Mouse (Mus musculus): Measurements from ENCODE around the gene Cnksr3.

The Cnksr3 gene

DNA sequence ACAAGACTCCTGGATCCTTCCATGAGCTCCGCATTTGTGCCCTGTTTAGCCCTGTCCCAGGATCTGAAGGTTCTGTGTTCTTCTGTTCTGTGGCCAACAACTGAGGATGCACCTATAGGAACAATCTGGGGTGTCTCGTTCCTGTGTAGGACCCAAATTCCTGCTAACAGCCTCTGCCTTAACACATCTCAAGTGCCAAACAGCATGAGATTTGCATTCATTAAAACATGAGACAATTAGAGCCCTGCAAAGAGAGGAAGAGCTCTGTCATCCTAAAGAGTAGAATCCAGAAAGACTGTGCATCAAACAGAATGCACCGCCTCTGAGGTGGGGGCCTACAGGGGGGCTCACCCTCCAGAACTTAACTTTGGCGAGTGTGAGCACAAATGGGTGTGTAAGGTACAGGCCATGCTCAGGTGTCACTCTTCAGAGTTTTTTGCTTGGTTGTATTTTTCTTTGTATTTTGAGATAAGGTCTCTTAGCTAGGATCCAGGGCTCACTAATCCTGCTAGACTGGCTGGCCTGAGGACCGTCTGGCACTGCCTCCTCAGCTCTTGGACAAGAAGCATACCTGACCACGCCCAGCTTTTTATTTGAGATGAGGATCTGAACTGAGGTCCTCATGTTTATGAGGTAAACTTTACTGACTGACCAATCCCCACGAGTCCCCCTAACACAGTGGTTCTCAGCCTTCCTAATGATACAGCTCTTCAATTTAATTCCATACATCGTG, 15.2 kb downstream of the Cnksr3 start:
- DNase-seq (ENCODE audit: extremely low read depth, low read depth) = no peak

DNA sequence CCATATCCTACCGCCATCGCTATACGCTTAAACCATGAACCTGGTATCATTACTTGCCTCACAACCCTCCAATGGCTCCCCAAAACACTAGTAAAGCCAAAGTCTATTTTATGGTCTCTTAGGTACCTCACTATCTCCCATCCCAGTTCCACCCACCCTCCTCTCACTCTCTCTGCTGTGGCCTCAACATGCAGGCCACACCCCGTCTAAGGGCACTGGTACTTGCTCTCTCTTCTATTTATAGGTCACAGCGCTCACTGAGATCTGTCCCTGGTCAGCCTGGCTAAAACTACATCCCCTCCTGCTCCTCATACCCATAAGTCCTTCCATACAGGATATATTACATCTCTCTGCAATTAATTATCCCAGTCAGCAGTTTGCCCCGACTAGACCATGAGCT, 16.1 kb downstream of the Cnksr3 start:
- no peak for DNase-seq (ENCODE audit: extremely low read depth, low read depth)

GRCm38 (mm10) chr10:7191721-7192413, 20.2 kb downstream of the Cnksr3 start:
- no peak for DNase-seq (ENCODE audit: extremely low read depth, low read depth)

DNA sequence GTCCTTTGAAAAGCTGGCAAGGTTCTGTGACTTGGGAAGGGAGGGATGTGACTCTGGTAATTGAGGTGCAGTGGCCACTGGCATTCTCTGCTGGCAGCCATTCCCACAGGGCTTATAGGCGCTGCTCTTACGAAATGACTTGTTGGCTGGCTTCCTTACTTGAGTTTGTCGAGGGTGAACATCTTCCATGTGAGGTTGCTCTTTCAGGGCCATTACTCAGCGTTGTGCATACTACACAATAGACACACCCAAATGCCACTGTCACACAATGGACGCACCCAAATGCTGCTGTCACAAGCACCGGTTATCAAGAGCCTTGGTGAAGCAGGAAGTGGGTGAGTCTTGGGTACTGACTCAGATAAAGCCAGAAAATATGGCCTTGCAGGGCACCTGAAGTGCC, 22.8 kb downstream of the Cnksr3 start:
- no peak for DNase-seq (ENCODE audit: extremely low read depth, low read depth)

- no peak for DNase-seq (ENCODE audit: extremely low read depth, low read depth)
These were observed 24.2 kb downstream of the Cnksr3 start for GRCm38 (mm10) chr10:7187881-7188280.

DNA sequence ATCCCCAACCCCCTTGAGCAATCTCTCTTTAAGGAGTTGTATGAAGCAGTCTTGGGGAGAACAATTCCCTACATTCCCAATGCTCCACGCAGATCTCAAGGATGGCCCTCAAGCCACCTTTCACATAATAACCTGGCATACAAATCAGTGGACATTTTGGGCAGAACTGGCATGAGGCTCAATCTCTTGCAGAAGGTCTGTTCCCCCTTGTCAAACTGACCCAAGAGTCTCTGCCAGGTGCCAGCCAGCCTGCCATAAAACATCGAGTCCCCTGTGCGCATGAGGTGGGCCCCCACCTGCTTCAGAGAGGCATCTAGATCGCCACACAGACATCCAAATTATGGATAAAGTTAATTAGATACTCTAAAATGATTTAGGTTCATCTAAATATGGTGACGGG, 25.0 kb downstream of the Cnksr3 start:
- no peak for DNase-seq (ENCODE audit: extremely low read depth, low read depth)

DNA sequence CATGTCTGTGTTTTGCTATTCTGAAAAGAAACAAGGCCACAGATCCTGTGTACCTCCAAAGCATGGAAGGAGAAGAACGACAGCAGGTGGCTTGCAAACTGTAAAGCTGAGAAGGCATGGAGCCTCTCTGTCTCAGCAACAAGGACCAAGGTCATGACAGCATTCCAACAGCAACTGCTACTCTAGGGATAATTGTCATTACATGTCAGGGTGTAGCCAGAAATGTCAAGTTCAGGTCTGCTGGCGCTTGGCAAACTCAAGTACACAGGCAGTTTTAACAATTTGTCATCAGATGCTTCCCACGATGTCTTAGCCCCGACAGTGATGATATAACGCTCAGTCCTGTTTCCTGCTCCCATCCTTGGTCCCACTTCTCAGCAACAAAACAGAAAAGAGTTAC, 26.0 kb downstream of the Cnksr3 start:
- DNase-seq (ENCODE audit: extremely low read depth, low read depth) = no peak

DNA sequence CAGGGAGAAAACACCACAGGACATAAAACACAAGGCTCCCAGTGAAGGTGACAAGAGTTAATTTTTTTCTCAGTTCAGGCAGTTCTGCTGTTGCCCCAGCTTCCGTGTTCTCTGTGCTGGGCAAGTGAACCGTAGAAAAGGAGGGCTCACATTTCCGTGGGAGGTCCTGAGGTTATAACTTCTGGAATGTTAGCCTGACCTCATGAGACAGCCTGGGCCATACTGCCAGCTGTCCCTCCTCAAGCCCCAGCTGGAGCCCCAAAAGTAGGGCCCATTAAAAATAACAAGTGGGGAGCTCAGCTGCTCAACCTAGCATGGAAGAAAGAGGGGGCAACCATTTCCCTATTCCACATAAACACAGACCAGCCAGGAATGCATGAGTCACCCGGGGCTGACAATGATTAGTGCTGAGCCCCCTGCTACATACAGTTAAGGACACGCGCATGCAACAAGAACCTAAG, 28.8 kb downstream of the Cnksr3 start:
- DNase-seq (ENCODE audit: extremely low read depth, low read depth) = no peak

GRCm38 (mm10) chr10:7182555-7183170, 29.4 kb downstream of the Cnksr3 start:
- DNase-seq (ENCODE audit: extremely low read depth, low read depth) = no peak

- DNase-seq (ENCODE audit: extremely low read depth, low read depth) = no peak
These were observed 31.7 kb downstream of the Cnksr3 start for GRCm38 (mm10) chr10:7180296-7180695.

DNA sequence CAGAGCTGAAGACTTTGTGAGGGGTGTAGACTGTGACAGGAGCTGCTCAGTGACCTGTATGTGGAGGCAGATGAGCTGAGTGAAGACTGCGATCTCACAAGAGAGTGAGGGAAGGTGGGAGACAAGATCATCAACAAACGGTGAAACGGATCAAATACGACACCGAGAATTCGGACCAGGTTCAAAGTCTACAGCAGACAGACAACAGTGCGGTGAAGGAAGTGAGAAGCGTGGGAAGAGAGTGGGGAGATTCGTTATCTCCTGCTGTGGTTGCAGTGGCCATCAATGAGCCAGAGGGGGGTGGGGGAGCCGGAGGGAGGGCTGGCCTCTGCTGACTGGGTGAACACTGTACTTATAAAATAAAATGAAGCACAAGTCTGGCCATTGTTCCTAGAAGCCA, 33.5 kb downstream of the Cnksr3 start:
- DNase-seq (ENCODE audit: extremely low read depth, low read depth) = no peak

DNA sequence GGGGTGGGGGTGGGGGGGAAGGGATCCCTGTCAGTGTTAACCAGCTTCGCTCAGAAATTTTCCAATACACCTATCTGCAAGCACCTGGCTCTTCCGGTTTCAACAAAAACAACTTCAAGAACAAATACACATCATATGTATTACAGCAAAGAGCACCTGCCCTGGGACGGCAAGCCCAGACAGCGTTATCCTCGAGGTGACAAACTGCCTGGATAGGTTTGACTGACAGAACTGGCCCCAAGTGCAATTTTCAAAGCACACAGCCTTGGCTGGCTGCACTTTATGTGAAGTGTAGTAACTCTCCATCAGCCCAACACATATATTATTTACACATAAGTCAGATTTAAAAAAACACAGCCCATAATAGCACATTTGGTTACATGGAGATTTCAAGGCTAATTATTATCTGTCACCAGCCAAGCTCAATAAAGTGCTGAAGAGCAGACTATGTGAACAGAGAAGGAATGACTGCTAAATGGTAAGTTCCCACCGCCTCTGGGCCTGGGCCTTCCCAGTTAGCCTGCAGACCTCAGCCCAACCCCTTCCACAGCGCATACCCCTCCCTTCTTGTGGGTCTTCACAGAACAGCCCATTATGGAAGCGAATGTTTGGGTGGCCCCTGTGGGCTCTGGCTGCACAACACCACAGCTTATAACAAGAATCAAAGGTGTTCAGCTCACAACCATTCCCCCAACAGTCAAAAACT, 35.7 kb downstream of the Cnksr3 start:
- no peak for DNase-seq (ENCODE audit: extremely low read depth, low read depth)

DNA sequence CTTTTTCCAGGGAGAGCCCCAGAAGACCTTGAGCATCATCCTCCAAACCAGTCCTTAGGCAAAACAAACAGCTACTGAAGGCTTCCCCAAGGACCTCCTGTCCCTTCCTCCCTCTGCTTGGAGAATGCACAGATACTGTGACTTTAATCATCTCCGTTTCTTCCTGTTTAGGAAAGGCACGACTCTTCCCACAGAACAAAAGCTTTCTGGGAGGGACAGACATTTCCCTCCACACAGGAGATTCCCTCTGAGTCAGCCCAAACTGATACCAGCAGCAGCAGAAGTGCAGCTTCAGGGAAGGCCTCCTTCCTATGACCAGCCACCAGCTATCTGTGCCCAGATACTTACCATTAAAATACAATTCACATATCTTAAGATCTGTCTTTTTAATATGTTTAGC, 37.6 kb downstream of the Cnksr3 start:
- no peak for DNase-seq (ENCODE audit: extremely low read depth, low read depth)

- no peak for DNase-seq (ENCODE audit: extremely low read depth, low read depth)
These were observed 38.9 kb downstream of the Cnksr3 start for GRCm38 (mm10) chr10:7173098-7173497.

GRCm38 (mm10) chr10:7170434-7170833, 41.6 kb downstream of the Cnksr3 start:
- no peak for DNase-seq (ENCODE audit: extremely low read depth, low read depth)

- no peak for DNase-seq (ENCODE audit: extremely low read depth, low read depth)
These were observed 49.0 kb downstream of the Cnksr3 start for GRCm38 (mm10) chr10:7163031-7163430.

DNA sequence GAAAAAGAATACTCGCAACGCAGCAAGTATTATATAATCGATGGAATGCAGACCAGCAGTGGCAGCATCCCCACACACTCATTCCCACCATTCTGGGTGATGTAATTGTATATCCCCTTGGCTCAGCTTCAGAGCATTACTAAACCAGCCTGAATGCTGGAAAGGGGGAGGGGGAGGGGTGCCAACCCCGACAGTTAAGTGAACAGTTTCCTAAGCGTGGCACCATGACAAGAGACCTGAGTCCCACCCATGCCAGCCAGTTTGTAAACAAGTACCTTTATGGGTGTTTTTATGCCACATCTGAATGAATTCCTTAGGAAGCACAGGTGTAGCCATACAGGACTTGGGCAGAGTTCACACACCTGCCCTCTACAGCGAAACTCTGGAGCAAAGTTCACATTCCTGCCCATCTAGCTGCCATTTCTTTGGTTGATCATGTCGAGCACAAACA, 53.0 kb downstream of the Cnksr3 start:
- DNase-seq (ENCODE audit: extremely low read depth, low read depth) = no peak

GRCm38 (mm10) chr10:7158285-7159060, 53.6 kb downstream of the Cnksr3 start:
- no peak for DNase-seq (ENCODE audit: extremely low read depth, low read depth)

- DNase-seq (ENCODE audit: extremely low read depth, low read depth) = no peak
These were observed 57.2 kb downstream of the Cnksr3 start for GRCm38 (mm10) chr10:7154877-7155276.

DNA sequence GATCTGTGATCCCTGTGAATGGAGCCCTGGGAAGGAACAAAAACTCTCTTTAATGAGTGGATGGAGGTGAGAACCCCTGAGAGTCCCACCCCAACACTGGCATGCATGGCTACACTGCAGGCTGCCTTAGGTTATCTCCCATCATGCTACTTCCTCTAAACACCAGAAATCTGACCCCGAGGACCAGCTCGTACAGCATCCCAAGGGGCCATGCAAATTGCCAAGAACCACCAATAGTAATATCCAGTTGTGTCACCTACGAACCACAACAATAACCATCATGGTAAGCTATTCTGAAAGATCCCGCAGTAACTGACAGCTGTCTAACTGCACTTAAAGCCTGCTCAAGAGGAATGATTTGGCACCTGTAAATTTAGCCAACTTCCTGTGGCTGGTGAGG, 59.1 kb downstream of the Cnksr3 start:
- no peak for DNase-seq (ENCODE audit: extremely low read depth, low read depth)
